Mouse (Mus musculus): ENCODE measurements at regions not wholly inside any gene's neighbourhood (a gene's known extent, or its start where the extent isn't known, plus 50 kb on each side); places are given as distances from the start of the nearest gene placed in this dataset.

DNA sequence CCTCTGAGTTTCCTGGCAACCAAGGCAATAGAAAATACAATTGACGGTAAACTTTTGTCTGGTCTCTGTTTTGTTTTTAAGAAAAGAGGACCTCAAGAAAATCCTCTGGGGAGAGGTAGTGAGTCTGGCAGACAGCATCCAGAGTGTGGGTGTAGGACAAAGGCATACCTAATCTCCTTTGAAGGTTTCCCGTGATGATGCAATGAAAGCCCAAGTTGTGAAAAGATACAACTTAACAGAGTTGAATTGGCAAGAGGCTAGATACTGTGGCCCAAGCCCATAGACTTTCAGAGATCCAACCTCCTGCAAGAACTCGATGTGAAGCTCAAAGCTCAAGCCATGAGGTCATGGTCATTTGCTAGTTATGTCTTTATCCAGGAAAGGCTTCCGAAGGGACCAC, 526.4 kb upstream of the 3110018I06Rik start:
- Histone ChIP-seq H3K9ac (ENCODE audit: low read length) (no peak overlapping the region), H3K4me3 (ENCODE audit: low read depth, low read length) (no peak overlapping the region), H3K27me3 (ENCODE audit: control insufficient read depth, insufficient read depth, low read length) (no peaks in the 10 kb centered on the region), H3K36me3 (ENCODE audit: control insufficient read depth, insufficient read depth, low read length) (no peaks in the 10 kb centered on the region), H3K4me1 (ENCODE audit: control insufficient read depth, insufficient read depth, low read length) (no peaks in the 10 kb centered on the region), H3K9me3 (ENCODE audit: control insufficient read depth, low read length) (no peaks in the 10 kb centered on the region), H3K27ac (ENCODE audit: low read depth, low read length) (no peak overlapping the region), H3K4me2 (no peak overlapping the region)
- ATAC-seq (ENCODE audit: low FRiP score) (no peak), DNase-seq (ENCODE audit: low spot score, missing footprints) (peak; percentile 77)
- 58% methylated on average over 4 of the region's 4 CpGs for WGBS

DNA sequence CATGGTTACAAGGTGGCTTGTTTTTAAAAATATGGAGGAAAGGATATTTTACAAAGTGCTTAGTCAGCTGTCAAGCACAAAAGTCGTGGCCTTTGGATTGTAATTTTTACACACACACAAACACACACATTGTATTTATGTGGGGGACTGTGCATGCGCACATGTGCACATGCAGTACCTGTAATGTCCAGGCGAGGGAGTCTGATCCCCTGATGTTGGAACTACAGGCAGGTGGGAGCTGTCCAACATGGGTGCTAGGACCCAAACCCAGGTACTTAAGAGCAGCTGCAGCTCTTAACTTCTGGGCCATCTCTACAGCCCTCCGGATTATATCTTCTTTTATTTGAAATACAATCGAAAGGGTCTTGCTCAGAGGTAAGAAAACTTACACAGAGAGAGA, 524.7 kb upstream of the 3110018I06Rik start:
- no peak for ATAC-seq (ENCODE audit: low FRiP score)
- 64% methylated on average over 5 of the region's 5 CpGs for WGBS

GRCm38 (mm10) chr12:106969873-106970272, 518.6 kb upstream of the 3110018I06Rik start:
- H3K4me2 ChIP-seq, result no peak overlapping the region
- H3K36me3 ChIP-seq (ENCODE audit: control insufficient read depth, insufficient read depth, low read length), result no peaks in the 10 kb centered on the region
- H3K4me3 ChIP-seq (ENCODE audit: low read depth, low read length), result no peak overlapping the region
- no peak overlapping the region for H3K9ac ChIP-seq (ENCODE audit: low read length)
- WGBS, result 51% methylated on average over 5 of the region's 5 CpGs
- peak; percentile 80 for DNase-seq (ENCODE audit: low spot score, missing footprints)
- no peak overlapping the region for H3K27ac ChIP-seq (ENCODE audit: low read depth, low read length)
- no peaks in the 10 kb centered on the region; the same call in 1 of the 2 replicates for H3K9me3 ChIP-seq (ENCODE audit: control insufficient read depth, low read length)
- ATAC-seq (ENCODE audit: low FRiP score), result no peak
- no peaks in the 10 kb centered on the region for H3K27me3 ChIP-seq (ENCODE audit: control insufficient read depth, insufficient read depth, low read length)
- 0 out of 2 replicates have a peak, but pooled peaks cover 2% of the 10 kb centered on the region for H3K4me1 ChIP-seq (ENCODE audit: control insufficient read depth, insufficient read depth, low read length)

More for the DNA sequence above, 524.7 kb upstream of the 3110018I06Rik start:
- Histone ChIP-seq H3K4me3 (ENCODE audit: low read depth, low read length) (no peak overlapping the region), H3K9ac (ENCODE audit: low read length) (no peak overlapping the region), H3K9me3 (ENCODE audit: control insufficient read depth, low read length) (no peaks in the 10 kb centered on the region), H3K36me3 (ENCODE audit: control insufficient read depth, insufficient read depth, low read length) (no peaks in the 10 kb centered on the region), H3K27me3 (ENCODE audit: control insufficient read depth, insufficient read depth, low read length) (no peaks in the 10 kb centered on the region), H3K4me1 (ENCODE audit: control insufficient read depth, insufficient read depth, low read length) (no peaks in the 10 kb centered on the region), H3K4me2 (no peak overlapping the region), H3K27ac (ENCODE audit: low read depth, low read length) (no peak overlapping the region)
- DNase-seq (ENCODE audit: low spot score, missing footprints), result peak; percentile 81

DNA sequence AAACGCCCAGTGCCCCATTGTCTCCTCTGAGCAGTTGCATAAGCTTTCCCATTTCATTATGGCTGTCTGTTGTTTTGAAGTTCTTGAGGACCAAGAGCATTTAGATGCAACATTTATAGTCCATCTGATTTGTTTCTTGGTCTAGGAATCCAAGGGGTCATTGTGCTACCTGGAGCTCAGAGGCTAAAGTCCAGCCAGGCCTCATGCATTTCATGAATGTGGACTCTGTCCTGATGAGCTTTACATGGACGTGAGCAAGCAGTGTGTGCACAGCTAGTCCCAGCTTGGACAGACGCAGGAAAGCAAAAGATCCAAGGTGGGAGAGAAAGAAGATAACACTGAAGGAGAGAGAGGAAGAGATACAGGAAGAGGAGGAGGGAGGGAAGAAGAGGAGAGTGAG, 496.0 kb upstream of the 3110018I06Rik start:
- Histone ChIP-seq H3K4me1 (ENCODE audit: control insufficient read depth, insufficient read depth, low read length) (no peaks in the 10 kb centered on the region), H3K4me3 (ENCODE audit: low read depth, low read length) (no peak overlapping the region), H3K9ac (ENCODE audit: low read length) (no peak overlapping the region), H3K27ac (ENCODE audit: low read depth, low read length) (no peak overlapping the region), H3K9me3 (ENCODE audit: control insufficient read depth, low read length) (no peaks in the 10 kb centered on the region), H3K27me3 (ENCODE audit: control insufficient read depth, insufficient read depth, low read length) (no peaks in the 10 kb centered on the region), H3K4me2 (no peak overlapping the region), H3K36me3 (ENCODE audit: control insufficient read depth, insufficient read depth, low read length) (no peaks in the 10 kb centered on the region)
- 82% methylated on average over 3 of the region's 3 CpGs for WGBS
- ATAC-seq (ENCODE audit: low FRiP score), result no peak
- no peak for DNase-seq (ENCODE audit: low spot score, missing footprints)

DNA sequence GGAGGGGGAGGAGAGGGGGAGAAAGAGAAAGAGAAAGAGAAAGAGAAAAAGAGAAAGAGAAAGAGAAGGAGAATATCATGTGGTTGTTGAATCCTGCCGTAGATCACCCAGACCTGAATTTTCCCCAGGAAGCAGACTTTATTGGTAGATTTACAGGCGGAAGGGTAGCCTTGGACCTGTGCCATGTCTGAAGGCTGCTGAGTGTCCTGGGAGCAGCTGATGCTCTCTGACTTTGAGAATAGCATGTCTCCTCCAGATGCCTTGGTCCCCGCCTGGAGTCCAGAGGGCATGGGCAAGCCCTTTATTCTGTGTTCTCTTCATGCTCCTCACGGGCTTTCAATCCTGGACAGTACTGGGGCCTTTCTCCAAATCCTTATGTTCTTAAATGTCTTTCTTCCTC, 495.4 kb upstream of the 3110018I06Rik start:
- DNase-seq (ENCODE audit: low spot score, missing footprints) (no peak), ATAC-seq (ENCODE audit: low FRiP score) (no peak)
- no peaks in the 10 kb centered on the region for H3K4me1 ChIP-seq (ENCODE audit: control insufficient read depth, insufficient read depth, low read length)
- no peaks in the 10 kb centered on the region for H3K36me3 ChIP-seq (ENCODE audit: control insufficient read depth, insufficient read depth, low read length)
- H3K9me3 ChIP-seq (ENCODE audit: control insufficient read depth, low read length), result no peaks in the 10 kb centered on the region
- WGBS, result 83% methylated on average over 4 of the region's 4 CpGs
- H3K4me3 ChIP-seq (ENCODE audit: low read depth, low read length), result no peak overlapping the region
- H3K9ac ChIP-seq (ENCODE audit: low read length), result no peak overlapping the region
- H3K4me2 ChIP-seq, result no peak overlapping the region
- no peak overlapping the region for H3K27ac ChIP-seq (ENCODE audit: low read depth, low read length)
- no peaks in the 10 kb centered on the region for H3K27me3 ChIP-seq (ENCODE audit: control insufficient read depth, insufficient read depth, low read length)

DNA sequence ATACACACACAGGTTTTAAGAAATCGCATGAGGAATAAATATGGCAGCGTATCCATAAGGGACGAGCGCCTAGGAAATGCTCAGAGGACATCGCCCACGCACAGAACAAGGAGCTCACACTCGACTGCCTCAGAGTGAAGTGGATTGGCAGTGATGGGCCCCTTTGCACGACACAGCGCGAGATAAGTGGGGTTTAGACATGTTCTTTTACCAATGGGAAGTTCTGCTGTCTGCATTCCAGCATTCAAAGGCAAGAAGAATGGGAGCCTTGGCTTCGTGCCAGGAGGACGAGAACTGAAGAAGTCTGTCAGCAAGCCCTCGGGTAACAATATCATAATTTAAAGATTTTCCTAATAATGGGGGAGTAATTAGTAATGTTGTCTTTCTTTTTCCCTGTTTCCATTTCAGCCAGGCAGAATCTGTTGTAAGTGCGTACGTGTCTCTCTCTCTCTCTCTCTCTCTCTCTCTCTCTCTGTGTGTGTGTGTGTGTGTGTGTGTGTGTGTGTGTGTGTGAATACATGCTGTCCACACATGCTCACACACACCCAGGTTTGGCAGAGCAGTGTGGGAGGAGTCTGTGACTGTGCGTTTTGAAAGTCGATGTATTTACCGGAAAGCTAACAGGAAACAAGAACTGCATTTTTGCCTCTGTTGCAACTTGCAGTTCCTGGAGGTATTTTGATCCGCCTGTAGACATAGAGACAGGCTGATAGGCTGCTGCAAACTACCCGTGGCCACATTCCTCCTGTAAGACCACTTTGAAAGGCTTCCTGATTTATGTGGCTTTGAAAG, 477.2 kb upstream of the 3110018I06Rik start:
- Histone ChIP-seq H3K9me3 (ENCODE audit: control insufficient read depth, low read length) (no peaks in the 10 kb centered on the region), H3K4me2 (no peak overlapping the region), H3K4me1 (ENCODE audit: control insufficient read depth, insufficient read depth, low read length) (no peaks in the 10 kb centered on the region), H3K27me3 (ENCODE audit: control insufficient read depth, insufficient read depth, low read length) (no peaks in the 10 kb centered on the region), H3K36me3 (ENCODE audit: control insufficient read depth, insufficient read depth, low read length) (no peaks in the 10 kb centered on the region), H3K9ac (ENCODE audit: low read length) (no peak overlapping the region), H3K4me3 (ENCODE audit: low read depth, low read length) (no peak overlapping the region), H3K27ac (ENCODE audit: low read depth, low read length) (no peak overlapping the region)
- 85% methylated on average over 20 of the region's 20 CpGs for WGBS
- DNase-seq (ENCODE audit: low spot score, missing footprints), result no peak
- ATAC-seq (ENCODE audit: low FRiP score), result no peak

- ATAC-seq (ENCODE audit: low FRiP score) (no peak), DNase-seq (ENCODE audit: low spot score, missing footprints) (no peak)
- Histone ChIP-seq H3K4me3 (ENCODE audit: low read depth, low read length) (no peak overlapping the region), H3K4me2 (no peak overlapping the region), H3K27ac (ENCODE audit: low read depth, low read length) (no peak overlapping the region), H3K4me1 (ENCODE audit: control insufficient read depth, insufficient read depth, low read length) (no peaks in the 10 kb centered on the region), H3K36me3 (ENCODE audit: control insufficient read depth, insufficient read depth, low read length) (no peaks in the 10 kb centered on the region), H3K9ac (ENCODE audit: low read length) (no peak overlapping the region), H3K27me3 (ENCODE audit: control insufficient read depth, insufficient read depth, low read length) (no peaks in the 10 kb centered on the region), H3K9me3 (ENCODE audit: control insufficient read depth, low read length) (no peaks in the 10 kb centered on the region)
- 83% methylated on average over 2 of the region's 2 CpGs for WGBS
Observed at GRCm38 (mm10) chr12:107016801-107017200, 471.6 kb upstream of the 3110018I06Rik start.

DNA sequence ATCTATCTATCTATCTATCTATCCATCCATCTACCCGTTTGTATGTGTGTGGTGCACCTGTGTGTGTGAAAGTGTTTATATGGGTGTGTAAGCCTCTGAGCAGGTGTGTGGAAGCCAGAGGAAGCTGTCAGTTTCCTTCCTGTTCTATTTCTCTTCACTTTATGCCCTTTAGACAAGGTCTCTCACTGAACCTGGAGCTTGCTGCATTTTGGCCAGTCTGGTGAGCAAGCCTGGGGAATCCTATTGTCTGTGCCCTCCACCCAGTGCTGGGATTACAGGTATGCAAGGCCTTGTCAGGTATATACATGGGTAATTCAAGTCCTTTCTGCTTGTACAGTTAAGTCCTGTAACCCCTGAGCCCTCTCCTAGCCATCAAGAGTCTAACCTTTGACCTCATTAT, 466.6 kb upstream of the 3110018I06Rik start:
- no peak overlapping the region for H3K4me2 ChIP-seq
- ATAC-seq (ENCODE audit: low FRiP score), result no peak
- 81% methylated on average over 1 of the region's 1 CpGs for WGBS

GRCm38 (mm10) chr12:107026821-107027220, 461.6 kb upstream of the 3110018I06Rik start:
- Histone ChIP-seq H3K9ac (ENCODE audit: low read length) (no peak overlapping the region), H3K4me1 (ENCODE audit: control insufficient read depth, insufficient read depth, low read length) (peaks cover 2% of the 10 kb centered on the region; the same call in 1 of the 2 replicates), H3K4me3 (ENCODE audit: low read depth, low read length) (no peak overlapping the region), H3K4me2 (no peak overlapping the region), H3K36me3 (ENCODE audit: control insufficient read depth, insufficient read depth, low read length) (no peaks in the 10 kb centered on the region), H3K9me3 (ENCODE audit: control insufficient read depth, low read length) (no peaks in the 10 kb centered on the region), H3K27ac (ENCODE audit: low read depth, low read length) (no peak overlapping the region), H3K27me3 (ENCODE audit: control insufficient read depth, insufficient read depth, low read length) (no peaks in the 10 kb centered on the region)
- DNase-seq (ENCODE audit: low spot score, missing footprints) (no peak), ATAC-seq (ENCODE audit: low FRiP score) (no peak)
- WGBS, result 83% methylated on average over 5 of the region's 5 CpGs

More for the DNA sequence above, 466.6 kb upstream of the 3110018I06Rik start:
- Histone ChIP-seq H3K36me3 (ENCODE audit: control insufficient read depth, insufficient read depth, low read length) (no peaks in the 10 kb centered on the region), H3K9me3 (ENCODE audit: control insufficient read depth, low read length) (no peaks in the 10 kb centered on the region), H3K9ac (ENCODE audit: low read length) (no peak overlapping the region), H3K27me3 (ENCODE audit: control insufficient read depth, insufficient read depth, low read length) (no peaks in the 10 kb centered on the region), H3K27ac (ENCODE audit: low read depth, low read length) (no peak overlapping the region), H3K4me1 (ENCODE audit: control insufficient read depth, insufficient read depth, low read length) (no peaks in the 10 kb centered on the region), H3K4me3 (ENCODE audit: low read depth, low read length) (no peak overlapping the region)
- no peak for DNase-seq (ENCODE audit: low spot score, missing footprints)
